Mouse (Mus musculus) bone marrow, adult 2 months (tissue): ENCODE measurements around the gene Ptpn11.

Experiments used
- CTCF ChIP-seq: fragments of 200-500 bp; IDR thresholded peaks from 2 replicates; pipeline ENCODE4 v1.5.1; 2011; ENCODE audit warnings: low read length, control low read depth; ENCODE audit not compliant: control insufficient read depth, insufficient read depth
- POLR2A ChIP-seq: fragments of 200-500 bp; IDR thresholded peaks from 2 replicates; pipeline ENCODE4 v1.6.1; 2011; ENCODE audit warnings: low read depth, mild to moderate bottlenecking, control low read depth, low read length, borderline replicate concordance; ENCODE audit not compliant: control insufficient read depth

DNA sequence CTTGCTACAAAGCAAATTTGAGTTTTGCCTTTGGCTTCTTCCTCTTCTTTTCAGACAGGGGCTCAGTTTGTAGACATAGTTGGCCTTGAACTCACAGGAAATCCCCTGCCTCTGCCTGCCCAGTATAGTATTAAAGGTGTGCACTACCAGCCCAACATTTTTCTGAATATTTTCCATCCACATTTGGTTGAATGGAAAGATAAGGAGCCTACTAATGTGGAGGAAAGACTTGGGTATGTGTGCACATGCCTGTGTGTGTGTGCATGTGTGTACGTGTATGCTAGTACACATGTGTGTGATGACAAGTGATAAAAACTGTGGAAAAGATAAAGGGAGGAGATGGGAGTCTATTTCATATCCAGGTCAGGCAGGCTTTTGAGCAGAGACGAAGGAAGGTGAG, 34.7 kb upstream of the Ptpn11 start:
- TF ChIP-seq CTCF (no peak), POLR2A (no peak)
